Mouse (Mus musculus): ENCODE measurements around the gene Hist1h4n.
"Not testable (repeated sequence)": the region's sequence is repeated elsewhere in the genome, so short reads cannot be mapped to it uniquely, and the experiment has no call there.

DNA sequence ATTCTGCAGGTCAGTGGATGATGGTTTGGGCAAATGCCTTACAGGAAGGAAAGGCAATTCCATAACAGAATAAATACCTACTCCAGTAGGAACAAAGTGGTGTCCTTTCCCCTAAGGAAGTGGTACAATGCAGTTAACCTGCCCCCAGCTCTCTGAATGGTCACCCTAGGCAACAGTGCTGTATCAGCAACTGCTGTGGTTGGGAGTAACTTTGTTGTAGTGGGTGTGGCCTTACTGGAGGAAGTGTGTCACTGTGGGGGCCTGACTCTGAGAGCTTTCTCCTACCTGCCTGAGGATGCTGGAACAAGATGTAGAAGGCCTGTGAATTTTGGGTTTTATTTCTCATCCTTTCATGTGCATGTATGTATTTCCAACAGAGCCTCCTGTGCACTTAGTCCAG is 14.4 kb upstream of the Hist1h4n start:
- not testable (repeated sequence) for TF ChIP-seq CTCF (IDR thresholded peaks at IDR 0.05; ENCODE audit: extremely low read depth, insufficient read depth, insufficient read length, insufficient replicate concordance); POLR2A (IDR thresholded peaks at IDR 0.05; ENCODE audit: low read depth, low read length)

All from spleen, adult 2 months (tissue).